Mouse (Mus musculus) right cerebral cortex, postnatal 10 days (tissue): Measurements from ENCODE around the gene Ntsr2.
A peak's percentile ranks its signal among the peaks of the same experiment; 100 is the strongest.

Source experiments
- DNase-seq, 2 experiments: peaks; one replicate each; pipeline ENCODE4 v3.0.0; 2021; ENCODE audit warnings: low spot score in 2 of 2

Gene Ntsr2

GRCm38 (mm10) chr12:16653332-16654093 is at the start of gene Ntsr2:
TSS of gene Ntsr2 (plus strand) at chr12:16653382.
- peak; percentile 78 for DNase-seq

DNA sequence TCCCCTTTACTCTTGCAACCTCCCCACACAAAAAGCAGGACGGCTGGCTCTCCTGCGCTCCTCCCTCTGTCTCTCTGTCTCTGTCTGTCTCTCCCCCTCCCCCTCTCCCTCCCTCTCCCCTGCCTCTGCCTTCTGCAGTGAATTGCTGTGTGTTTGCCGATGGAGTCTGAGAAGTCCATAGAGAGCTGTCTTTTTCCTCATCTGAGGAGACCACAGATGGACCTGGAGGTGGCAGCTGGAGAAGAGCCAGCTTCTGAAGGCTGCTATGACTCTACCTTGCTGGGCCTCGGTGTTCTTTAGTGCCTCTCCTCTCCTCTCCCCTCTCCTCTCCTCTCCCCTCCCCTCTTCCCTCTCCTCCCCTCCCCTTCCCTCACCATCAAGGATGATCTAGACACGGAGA is 47.6 kb upstream of the Ntsr2 start:
- no peak for DNase-seq

GRCm38 (mm10) chr12:16610936-16611335 is 42.2 kb upstream of the Ntsr2 start, which contains the start of gene Lpin1:
TSS of gene Lpin1 (minus strand) at chr12:16610966.
- DNase-seq, result no peak

DNA sequence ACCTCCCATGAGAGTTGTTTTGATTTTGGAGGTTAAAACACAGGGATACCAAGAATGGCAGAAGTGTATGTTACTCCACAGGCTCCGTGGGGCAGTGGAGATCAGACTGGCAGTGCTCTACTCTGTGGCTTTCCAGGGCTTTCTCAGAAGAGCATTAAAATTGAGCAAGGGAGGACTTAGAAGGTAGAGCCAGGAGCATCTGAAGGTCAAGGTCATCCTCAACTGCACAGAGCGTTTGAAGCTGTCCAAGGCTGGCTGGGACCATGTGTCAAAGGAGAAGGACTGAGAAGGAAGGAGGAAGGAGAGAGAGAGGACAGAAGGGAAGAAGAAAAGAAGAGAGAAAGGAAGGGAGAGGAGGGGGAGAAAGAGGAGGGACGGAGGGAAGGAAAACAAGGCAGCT is 38.6 kb upstream of the Ntsr2 start:
- no peak for DNase-seq

GRCm38 (mm10) chr12:16615738-16616137 is 37.4 kb upstream of the Ntsr2 start:
- DNase-seq, result no peak

GRCm38 (mm10) chr12:16618512-16619274 is 34.5 kb upstream of the Ntsr2 start:
- DNase-seq, result peak; percentile 85 to 87

DNA sequence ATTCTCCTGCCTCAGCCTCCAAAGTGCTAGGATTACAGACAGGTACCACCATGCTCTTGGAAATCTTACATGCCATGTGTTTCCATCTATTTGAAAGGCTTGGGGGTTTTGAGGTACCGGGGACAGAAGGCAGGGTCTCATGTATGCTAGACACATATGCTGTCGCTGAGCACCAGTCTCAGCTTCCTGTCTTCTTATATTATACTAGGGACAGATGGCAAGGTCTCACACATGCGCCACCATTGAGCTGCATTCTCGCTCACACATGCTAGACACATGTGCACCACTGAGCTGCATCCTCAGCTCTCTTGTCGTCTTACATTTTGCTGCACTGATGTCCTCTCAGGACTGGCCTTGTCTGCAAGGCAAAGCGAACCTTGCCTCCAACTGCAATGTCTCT is 33.7 kb upstream of the Ntsr2 start:
- DNase-seq, result peak; percentile 21 to 31

DNA sequence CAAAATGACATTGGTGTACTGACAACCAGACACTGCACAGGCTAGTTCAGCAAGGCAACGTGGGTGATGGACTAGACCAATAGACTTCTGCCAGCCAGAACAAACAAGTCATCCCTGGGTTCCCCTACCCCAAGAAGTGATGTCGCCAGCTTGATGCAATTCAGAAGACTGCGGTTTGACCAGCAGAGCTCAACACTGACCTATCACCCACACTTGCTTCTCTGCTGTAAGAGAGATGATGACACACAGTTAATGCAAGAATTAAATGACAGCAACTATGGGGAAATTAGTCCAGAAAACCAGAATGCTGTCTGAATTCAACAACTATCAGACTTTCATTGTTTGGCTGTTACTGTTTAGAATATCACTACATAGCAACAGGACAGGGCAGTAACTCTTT is 33.0 kb upstream of the Ntsr2 start:
- no peak for DNase-seq

DNA sequence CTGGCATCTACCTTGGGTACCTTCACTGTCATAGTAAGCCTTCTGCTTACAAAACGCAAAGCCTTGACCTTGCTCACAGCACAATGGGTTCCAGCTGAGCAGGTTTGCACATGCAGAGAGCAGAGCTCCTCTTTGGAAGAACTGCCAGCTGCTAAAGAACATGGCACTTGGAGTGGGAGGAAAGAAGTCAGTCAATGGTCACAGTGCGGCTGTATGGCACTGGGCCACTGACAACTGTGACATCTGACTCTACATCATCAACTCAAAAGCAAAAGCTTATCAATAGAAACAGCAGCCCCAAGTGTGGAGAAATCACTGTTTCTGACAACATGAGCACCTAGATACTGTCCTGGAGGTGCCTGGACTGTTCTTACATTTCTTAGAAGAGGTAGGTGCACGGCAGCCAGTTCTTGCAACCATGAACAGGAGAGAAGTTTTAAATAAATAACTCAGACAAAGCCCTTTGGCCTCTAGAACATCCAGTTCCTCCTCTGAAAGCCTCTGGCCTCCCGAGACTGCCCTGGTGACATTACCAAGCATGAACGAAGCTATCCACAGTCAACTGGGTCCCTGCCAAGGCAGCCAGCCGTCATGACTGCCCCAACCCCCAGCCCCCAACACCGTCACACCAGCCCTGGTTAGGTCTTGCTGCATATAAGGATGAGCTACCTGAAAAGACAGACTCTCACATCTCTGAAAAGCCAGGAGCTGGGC is 22.9 kb upstream of the Ntsr2 start:
- DNase-seq, result no peak

DNA sequence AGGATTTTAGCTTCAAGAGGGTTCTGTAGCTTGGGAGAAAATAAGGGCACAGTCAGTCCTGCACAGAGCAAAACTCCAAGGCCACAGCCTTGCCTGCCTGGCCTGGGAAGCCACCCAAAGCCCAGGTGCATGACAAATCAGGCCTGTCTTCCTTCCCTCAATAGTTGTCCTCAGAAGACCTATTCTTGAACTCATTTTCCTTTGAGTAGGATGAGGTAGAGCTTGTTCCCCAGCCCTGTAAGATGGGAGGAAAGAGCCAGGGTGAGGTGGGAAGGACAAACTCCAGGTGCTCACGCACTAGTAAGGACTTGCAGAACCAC is 22.4 kb upstream of the Ntsr2 start:
- no peak for DNase-seq

DNA sequence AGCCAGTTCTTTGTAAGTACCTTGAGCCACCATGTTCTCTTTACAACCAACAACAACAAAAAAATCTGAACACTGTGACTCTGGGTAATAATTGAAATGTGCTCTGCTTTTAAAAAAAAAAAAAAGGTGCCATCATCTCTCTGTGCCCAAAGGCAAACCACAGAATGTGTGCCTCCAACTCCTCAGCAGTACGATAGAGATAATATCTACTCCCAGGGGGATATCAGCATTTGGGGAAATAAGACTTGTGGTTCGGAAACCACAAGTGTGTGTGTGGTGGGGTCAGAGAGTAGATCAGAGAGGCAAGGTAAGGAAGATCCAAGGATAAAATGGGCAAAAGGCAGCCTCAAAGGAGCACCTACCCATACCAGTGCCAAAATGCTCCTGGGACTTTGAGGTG is 21.8 kb upstream of the Ntsr2 start:
- DNase-seq, result no peak

- no peak for DNase-seq
Measured at GRCm38 (mm10) chr12:16633235-16633634, 19.9 kb upstream of the Ntsr2 start.

GRCm38 (mm10) chr12:16634075-16634813 is 18.9 kb upstream of the Ntsr2 start:
- DNase-seq, result peak in 1 of 2 experiments; percentile 73

GRCm38 (mm10) chr12:16635816-16636215 is 17.4 kb upstream of the Ntsr2 start:
- DNase-seq, result no peak

- no peak for DNase-seq
Measured at GRCm38 (mm10) chr12:16639078-16639771, 14.0 kb upstream of the Ntsr2 start.

DNA sequence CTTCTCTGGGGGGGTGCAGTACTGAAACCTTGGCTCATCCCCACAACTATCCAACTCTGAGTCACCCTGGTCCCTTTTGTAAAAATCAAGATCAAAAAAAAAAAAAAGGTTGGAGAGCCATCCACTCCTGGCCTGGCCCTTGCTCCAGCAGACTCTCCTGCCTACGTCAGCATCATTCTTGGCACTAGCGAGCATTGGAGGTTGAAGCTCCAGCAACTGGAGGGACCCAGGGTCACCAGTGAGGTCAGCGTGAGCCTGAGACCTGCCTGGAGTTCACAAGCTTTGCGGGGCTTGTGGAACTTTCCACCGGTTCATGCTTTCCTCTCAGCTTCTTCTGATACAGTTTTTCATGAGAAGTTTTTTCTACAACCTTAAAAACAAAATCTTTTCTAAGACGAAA is 13.1 kb upstream of the Ntsr2 start:
- no peak for DNase-seq

- DNase-seq, result no peak
Measured at GRCm38 (mm10) chr12:16642000-16642399, 11.2 kb upstream of the Ntsr2 start.

DNA sequence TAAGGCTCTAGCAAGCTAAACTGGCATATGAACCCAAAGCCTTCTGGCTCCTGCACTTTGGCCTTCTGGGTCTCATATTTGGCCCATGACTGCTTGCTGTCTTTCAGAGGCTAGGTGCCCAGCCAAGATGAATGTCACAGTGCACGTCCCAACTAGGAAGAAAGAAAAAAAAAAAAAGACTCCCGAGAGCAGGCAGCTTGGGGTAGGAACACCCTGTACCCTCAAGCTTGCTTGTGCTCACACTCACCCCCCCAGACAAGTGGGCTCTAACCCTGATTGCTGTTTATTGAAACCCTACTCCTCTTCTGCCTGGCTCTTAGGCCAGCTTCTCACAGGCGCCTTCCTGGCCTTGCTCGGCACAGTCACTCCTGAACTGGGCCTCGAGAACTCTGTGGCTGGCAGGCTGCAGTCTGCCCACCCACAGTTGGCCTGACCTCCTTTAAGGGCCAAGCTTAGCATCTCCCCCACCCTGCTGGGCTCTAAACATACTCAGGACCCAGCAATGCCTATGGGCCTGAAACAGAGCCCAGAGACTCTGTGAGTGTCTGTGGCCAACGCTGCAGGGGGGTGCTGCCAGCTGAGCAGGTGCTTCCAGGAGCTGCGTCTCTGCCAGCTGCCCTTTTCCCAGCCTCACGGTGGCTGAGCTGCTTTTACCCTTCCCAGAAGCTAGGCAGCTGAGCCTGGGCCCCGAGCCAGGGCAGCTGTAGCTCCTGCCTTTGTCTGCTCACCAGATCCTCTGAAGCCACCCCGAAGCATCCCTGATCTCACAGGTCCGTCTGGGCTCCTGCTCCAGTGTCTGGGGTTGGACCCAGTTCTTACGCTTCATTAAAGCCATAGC is 9.5 kb upstream of the Ntsr2 start:
- DNase-seq, result peak; percentile 81 to 82

- no peak for DNase-seq
Measured at GRCm38 (mm10) chr12:16644698-16645097, 8.5 kb upstream of the Ntsr2 start.

GRCm38 (mm10) chr12:16646780-16647409 is 6.3 kb upstream of the Ntsr2 start:
- no peak for DNase-seq
